Mouse (Mus musculus): ENCODE measurements around the gene Flii.

GRCm38 (mm10) chr11:60707672-60708071 is 19.4 kb downstream of the Flii start:
- no peak for TF ChIP-seq CTCF (IDR thresholded peaks at IDR 0.05; ENCODE audit: control insufficient read depth, insufficient read depth, insufficient replicate concordance, low read depth, low read length)
- no peak for TF ChIP-seq POLR2A (IDR thresholded peaks at IDR 0.05; ENCODE audit: control insufficient read depth, low read depth, low read length)
